Mouse (Mus musculus) erythroblast, embryonic 14.5 days (primary cell): Measurements from ENCODE around the gene Efna1. TPM values are rescaled to one million over a fixed set of nuclear protein-coding genes. Genes with fewer than 3 reads are reported as not detected.

ENCODE experiments used
- H3K27me3 ChIP-seq: 2 replicates; pipeline ENCODE4 v1.6.1; 2012; ENCODE audit warnings: inconsistent platforms; ENCODE audit not compliant: control insufficient read depth
- H3K36me3 ChIP-seq: 2 replicates; pipeline ENCODE4 v1.6.1; 2012; ENCODE audit warnings: mild to moderate bottlenecking, inconsistent platforms; ENCODE audit not compliant: control insufficient read depth
- H3K4me1 ChIP-seq: 2 replicates; pipeline ENCODE4 v1.6.1; 2012; ENCODE audit warnings: inconsistent platforms; ENCODE audit not compliant: control insufficient read depth
- H3K4me3 ChIP-seq: replicated peaks from 2 replicates; pipeline ENCODE3; 2012; ENCODE audit warnings: moderate library complexity, mild to moderate bottlenecking, inconsistent platforms
- H3K9me3 ChIP-seq: 2 replicates; pipeline ENCODE4 v1.6.1; 2012; ENCODE audit warnings: low read length, inconsistent platforms, mixed read lengths; ENCODE audit not compliant: control insufficient read depth
- GATA1 ChIP-seq: IDR thresholded peaks from 2 replicates; pipeline ENCODE4 v1.6.1; 2012; ENCODE audit warnings: low read length, inconsistent platforms, mixed read lengths
- TAL1 ChIP-seq: IDR thresholded peaks from 3 replicates; pipeline ENCODE4 v1.6.1; 2012; ENCODE audit warnings: low read length, inconsistent platforms, mixed read lengths
- polyA plus RNA-seq: library from polyadenylated mRNA; stranded (reverse); fragments of >175 nt; gene quantifications from 2 replicates; pipeline ENCODE4 v1.2.3, GENCODE M21; 2012

Gene Efna1
- polyA plus RNA-seq, 1 experiment, result 0.03 TPM

- no peaks in the 10 kb centered on the region for H3K4me1 ChIP-seq
- TF ChIP-seq TAL1, result no peak
- no peak for TF ChIP-seq GATA1
- H3K27me3 ChIP-seq, result peaks cover 26% of the 10 kb centered on the region
These were observed 15.9 kb upstream of the Efna1 start for GRCm38 (mm10) chr3:89296761-89297396.

GRCm38 (mm10) chr3:89295685-89296230, 14.8 kb upstream of the Efna1 start:
- TF ChIP-seq GATA1 (no peak), TAL1 (no peak)
- peaks cover 26% of the 10 kb centered on the region for H3K27me3 ChIP-seq
- H3K4me3 ChIP-seq, result no peak overlapping the region
- H3K9me3 ChIP-seq, result no peaks in the 10 kb centered on the region
- no peaks in the 10 kb centered on the region for H3K4me1 ChIP-seq
- H3K36me3 ChIP-seq, result no peaks in the 10 kb centered on the region

More at GRCm38 (mm10) chr3:89296761-89297396, 15.9 kb upstream of the Efna1 start:
- Histone ChIP-seq H3K4me3 (no peak overlapping the region), H3K9me3 (no peaks in the 10 kb centered on the region), H3K36me3 (no peaks in the 10 kb centered on the region)

GRCm38 (mm10) chr3:89294195-89294594, 13.3 kb upstream of the Efna1 start:
- Histone ChIP-seq H3K27me3 (peaks cover 14% of the 10 kb centered on the region), H3K4me3 (no peak overlapping the region), H3K9me3 (no peaks in the 10 kb centered on the region), H3K4me1 (no peaks in the 10 kb centered on the region), H3K36me3 (no peaks in the 10 kb centered on the region)
- TF ChIP-seq TAL1 (no peak), GATA1 (no peak)

GRCm38 (mm10) chr3:89293247-89293918, 12.4 kb upstream of the Efna1 start:
- no peaks in the 10 kb centered on the region for H3K36me3 ChIP-seq
- H3K27me3 ChIP-seq, result peaks cover 7% of the 10 kb centered on the region
- no peak for TF ChIP-seq GATA1
- no peak for TF ChIP-seq TAL1
- H3K4me3 ChIP-seq, result no peak overlapping the region
- H3K9me3 ChIP-seq, result no peaks in the 10 kb centered on the region
- no peaks in the 10 kb centered on the region for H3K4me1 ChIP-seq

- no peak for TF ChIP-seq GATA1
- TF ChIP-seq TAL1, result no peak
- Histone ChIP-seq H3K4me3 (no peak overlapping the region), H3K9me3 (no peaks in the 10 kb centered on the region), H3K4me1 (no peaks in the 10 kb centered on the region), H3K36me3 (no peaks in the 10 kb centered on the region), H3K27me3 (peaks cover 10% of the 10 kb centered on the region)
These were observed 11.4 kb upstream of the Efna1 start for GRCm38 (mm10) chr3:89292303-89292702.

- Histone ChIP-seq H3K27me3 (peaks cover 10% of the 10 kb centered on the region), H3K9me3 (no peaks in the 10 kb centered on the region), H3K36me3 (no peaks in the 10 kb centered on the region), H3K4me3 (no peak overlapping the region), H3K4me1 (no peaks in the 10 kb centered on the region)
- TF ChIP-seq TAL1, result no peak
- TF ChIP-seq GATA1, result no peak
These were observed 10.9 kb upstream of the Efna1 start for GRCm38 (mm10) chr3:89291874-89292273.

- H3K4me3 ChIP-seq, result no peak overlapping the region
- H3K27me3 ChIP-seq, result peaks cover 20% of the 10 kb centered on the region
- H3K4me1 ChIP-seq, result no peaks in the 10 kb centered on the region
- H3K9me3 ChIP-seq, result no peaks in the 10 kb centered on the region
- TF ChIP-seq GATA1 (no peak), TAL1 (no peak)
- H3K36me3 ChIP-seq, result no peaks in the 10 kb centered on the region
These were observed 7.6 kb upstream of the Efna1 start for GRCm38 (mm10) chr3:89288503-89288928.

- peaks cover 26% of the 10 kb centered on the region for H3K27me3 ChIP-seq
- H3K4me1 ChIP-seq, result no peaks in the 10 kb centered on the region
These were observed 6.3 kb upstream of the Efna1 start for GRCm38 (mm10) chr3:89287286-89287685.

GRCm38 (mm10) chr3:89285526-89285925, 4.6 kb upstream of the Efna1 start:
- H3K27me3 ChIP-seq, result peaks cover 44% of the 10 kb centered on the region
- no peak overlapping the region for H3K4me3 ChIP-seq
- TF ChIP-seq TAL1 (no peak), GATA1 (no peak)
- H3K36me3 ChIP-seq, result no peaks in the 10 kb centered on the region
- H3K4me1 ChIP-seq, result no peaks in the 10 kb centered on the region; the same call in none of the 2 replicates
- no peaks in the 10 kb centered on the region; the same call in 1 of the 2 replicates for H3K9me3 ChIP-seq

More at GRCm38 (mm10) chr3:89287286-89287685, 6.3 kb upstream of the Efna1 start:
- Histone ChIP-seq H3K36me3 (no peaks in the 10 kb centered on the region), H3K9me3 (no peaks in the 10 kb centered on the region), H3K4me3 (no peak overlapping the region)
- no peak for TF ChIP-seq TAL1
- no peak for TF ChIP-seq GATA1
